Mouse (Mus musculus) MEL (cell line): ENCODE results near the gene Ace3. TPM values are rescaled to one million over a fixed set of nuclear protein-coding genes. Genes with fewer than 3 reads are reported as not detected.
A peak's percentile ranks its signal among the peaks of the same experiment; 100 is the strongest.

Experiments
- DNase-seq: peaks from one replicate; pipeline ENCODE4 v3.0.0; 2011; ENCODE audit warnings: low read depth, low spot score
- H3K27ac ChIP-seq: 2 replicates; pipeline ENCODE4 v1.5.1; 2012; ENCODE audit warnings: low read depth, mild to moderate bottlenecking, control low read depth, low read length, moderate library complexity; ENCODE audit not compliant: control insufficient read depth
- H3K27me3 ChIP-seq, 2 experiments: fragments of 150-350 bp in 1 of 2; sonication (generic) in 1 of 2; 2 replicates each; pipeline ENCODE4 v1.6.1; 2012; ENCODE audit warnings: low read length in 2 of 2, mild to moderate bottlenecking in 2 of 2, improper control_type of control experiment in 1 of 2, moderate library complexity in 1 of 2; ENCODE audit not compliant: insufficient read depth in 2 of 2, control insufficient read depth in 1 of 2
- H3K36me3 ChIP-seq, 2 experiments: 2 replicates each; pipeline ENCODE4 v1.6.1; 2012 to 2014; ENCODE audit warnings: low read length in 2 of 2, improper control_type of control experiment in 1 of 2, inconsistent platforms in 1 of 2, mild to moderate bottlenecking in 1 of 2; ENCODE audit not compliant: insufficient read depth in 2 of 2, control insufficient read depth in 1 of 2
- H3K4me1 ChIP-seq, 2 experiments: fragments of 150-350 bp in 1 of 2; sonication (generic) in 1 of 2; 2 replicates each; pipeline ENCODE4 v1.6.1; 2012; ENCODE audit warnings: low read length in 2 of 2, improper control_type of control experiment in 1 of 2, mild to moderate bottlenecking in 1 of 2; ENCODE audit not compliant: insufficient read depth in 2 of 2, control insufficient read depth in 1 of 2
- H3K4me3 ChIP-seq, 2 experiments: fragments of 150-350 bp in 1 of 2; sonication (generic) in 1 of 2; 2 replicates each; pipeline ENCODE4 v1.5.1; 2012; ENCODE audit warnings: low read depth in 2 of 2, low read length in 2 of 2, mild to moderate bottlenecking in 2 of 2, moderate library complexity in 2 of 2, control low read depth in 1 of 2, improper control_type of control experiment in 1 of 2; ENCODE audit not compliant: control insufficient read depth in 1 of 2, insufficient read depth in 1 of 2
- H3K79me2 ChIP-seq: 2 replicates; pipeline ENCODE4 v1.6.1; 2012; ENCODE audit warnings: mild to moderate bottlenecking, low read length, moderate library complexity; ENCODE audit not compliant: control insufficient read depth, poor library complexity, insufficient read depth
- H3K9ac ChIP-seq: 2 replicates; pipeline ENCODE4 v1.6.1; 2012; ENCODE audit warnings: low read depth, mild to moderate bottlenecking, control low read depth, low read length, moderate library complexity; ENCODE audit not compliant: control insufficient read depth, poor library complexity, severe bottlenecking
- H3K9me3 ChIP-seq: fragments of 150-350 bp; sonication (generic); replicated peaks from 2 replicates; pipeline ENCODE4 v1.6.1; 2012; ENCODE audit warnings: mild to moderate bottlenecking, low read length, improper control_type of control experiment, moderate library complexity; ENCODE audit not compliant: insufficient read depth
- CHD2 ChIP-seq: IDR thresholded peaks from 2 replicates; pipeline ENCODE4 v1.6.1; 2011; ENCODE audit warnings: low read length, improper control_type of control experiment
- CTCF ChIP-seq, 3 experiments: IDR thresholded peaks in 2 of 3; conservative IDR thresholded peaks in 1 of 3; 2 replicates each; pipeline ENCODE4 v1.5.1; 2011 to 2012; ENCODE audit warnings: low read length in 3 of 3, low read depth in 2 of 3, mild to moderate bottlenecking in 2 of 3, improper control_type of control experiment in 1 of 3, inconsistent platforms in 1 of 3, mixed read lengths in 1 of 3, moderate library complexity in 1 of 3; ENCODE audit not compliant: control insufficient read depth in 1 of 3, insufficient read depth in 1 of 3, poor library complexity in 1 of 3, severe bottlenecking in 1 of 3
- EP300 ChIP-seq, 2 experiments: IDR thresholded peaks; 2 replicates each; pipeline ENCODE4 v1.6.1; 2011; ENCODE audit warnings: improper control_type of control experiment in 2 of 2, low read length in 2 of 2, low read depth in 1 of 2, mild to moderate bottlenecking in 1 of 2
- GATA1 ChIP-seq: IDR thresholded peaks from 2 replicates; pipeline ENCODE4 v1.6.1; 2011; ENCODE audit warnings: low read depth, low read length, improper control_type of control experiment
- MXI1 ChIP-seq: IDR thresholded peaks from 2 replicates; pipeline ENCODE4 v1.6.1; 2011; ENCODE audit warnings: mild to moderate bottlenecking, low read depth, low read length, improper control_type of control experiment
- MYB ChIP-seq: IDR thresholded peaks from 2 replicates; pipeline ENCODE4 v1.6.1; 2011; ENCODE audit warnings: mild to moderate bottlenecking, low read depth, low read length, improper control_type of control experiment
- MYC ChIP-seq: IDR thresholded peaks from 2 replicates; pipeline ENCODE4 v1.6.1; 2011; ENCODE audit warnings: low read depth, mild to moderate bottlenecking, low read length, improper control_type of control experiment, moderate library complexity
- NELFE ChIP-seq: IDR thresholded peaks from 2 replicates; pipeline ENCODE4 v1.6.1; 2011; ENCODE audit warnings: low read depth, low read length, improper control_type of control experiment
- POLR2A ChIP-seq, 2 experiments: IDR thresholded peaks; 2 replicates each; pipeline ENCODE4 v1.6.1; 2011 to 2012; ENCODE audit warnings: low read length in 2 of 2, mild to moderate bottlenecking in 2 of 2, control low read depth in 1 of 2, improper control_type of control experiment in 1 of 2, low read depth in 1 of 2, moderate library complexity in 1 of 2; ENCODE audit not compliant: control insufficient read depth in 1 of 2, insufficient read depth in 1 of 2, poor library complexity in 1 of 2
- POLR2AphosphoS5 ChIP-seq: IDR thresholded peaks from 2 replicates; pipeline ENCODE4 v1.6.1; 2012; ENCODE audit warnings: low read depth, borderline replicate concordance, mild to moderate bottlenecking, inconsistent platforms, low read length, moderate library complexity, mixed read lengths
- RAD21 ChIP-seq: IDR thresholded peaks from 2 replicates; pipeline ENCODE4 v1.6.1; 2011; ENCODE audit warnings: mild to moderate bottlenecking, low read depth, low read length, improper control_type of control experiment
- SIN3A ChIP-seq: IDR thresholded peaks from 2 replicates; pipeline ENCODE4 v1.6.1; 2012; ENCODE audit warnings: low read length, improper control_type of control experiment, inconsistent platforms
- TBP ChIP-seq: IDR thresholded peaks from 2 replicates; pipeline ENCODE4 v1.8.0; 2011; ENCODE audit warnings: low read depth, low read length, improper control_type of control experiment
- USF1 ChIP-seq: IDR thresholded peaks from 2 replicates; pipeline ENCODE4 v1.6.1; 2014; ENCODE audit warnings: low read depth, mild to moderate bottlenecking, inconsistent platforms, low read length, improper control_type of control experiment, moderate library complexity
- USF2 ChIP-seq, 2 experiments: IDR thresholded peaks; 2 replicates each; pipeline ENCODE4 v1.6.1; 2011 to 2012; ENCODE audit warnings: improper control_type of control experiment in 2 of 2, low read length in 2 of 2, borderline replicate concordance in 1 of 2, inconsistent platforms in 1 of 2, low read depth in 1 of 2, mild to moderate bottlenecking in 1 of 2; ENCODE audit not compliant: insufficient read depth in 1 of 2
- ZKSCAN1 ChIP-seq: IDR thresholded peaks from 2 replicates; pipeline ENCODE4 v1.6.1; 2012; ENCODE audit warnings: low read depth, mild to moderate bottlenecking, inconsistent platforms, low read length, improper control_type of control experiment, moderate library complexity
- polyA plus RNA-seq, 2 experiments: library from polyadenylated mRNA; stranded (reverse) in 1 of 2; unstranded in 1 of 2; fragments of >175 nt in 1 of 2; fragments of >200 nt in 1 of 2; gene quantifications; 2 replicates each; pipeline versions ENCODE4 v1.2.1 to v1.2.4; 2012; ENCODE audit warnings: low replicate concordance in 2 of 2, low read depth in 1 of 2; ENCODE audit not compliant: insufficient read length in 2 of 2, insufficient read depth in 1 of 2, missing spikeins in 1 of 2
- total RNA-seq: library from RNA; depleted of rRNA; stranded (reverse); fragments of 300-350 nt; gene quantifications from 2 replicates; pipeline ENCODE4 v1.2.3, GENCODE M21; 2012

Gene Ace3
- total and polyA plus RNA-seq, 3 experiments = not detected

DNA sequence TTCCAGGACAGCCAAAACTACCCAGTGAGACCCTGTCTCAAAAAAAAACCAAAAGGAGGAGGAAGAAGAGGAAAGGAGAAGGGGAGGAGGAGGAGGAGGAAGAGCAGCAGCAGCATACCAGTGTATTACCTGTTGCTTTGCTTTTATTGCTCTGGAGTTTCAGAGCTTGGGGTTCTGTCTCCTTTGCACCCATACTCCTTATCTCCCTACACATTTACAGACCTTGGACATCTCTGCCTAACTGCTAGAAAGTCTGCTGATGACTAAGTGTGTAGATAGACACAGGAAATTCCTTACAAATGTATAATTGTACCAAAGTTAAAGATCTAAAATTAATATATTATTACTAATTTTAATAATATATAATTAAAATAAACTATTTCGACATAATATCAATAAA is 50.8 kb downstream of the Ace3 start:
- H3K27ac ChIP-seq = no peak overlapping the region
- H3K27me3 ChIP-seq = no peaks in the 10 kb centered on the region
- DNase-seq = no peak
- no peak overlapping the region for H3K9ac ChIP-seq
- H3K9me3 ChIP-seq = no peaks in the 10 kb centered on the region
- H3K4me3 ChIP-seq = no peak overlapping the region
- TF ChIP-seq CTCF (IDR thresholded peaks at IDR 0.05 in 2 of 3, conservative IDR thresholded peaks at IDR 0.05 in 1 of 3; ENCODE audit: control insufficient read depth in 1 of 3, insufficient read depth in 1 of 3, low read depth in 2 of 3, low read length in 3 of 3, poor library complexity in 1 of 3, severe bottlenecking in 1 of 3) (no peak), GATA1 (peak; percentile 60), EP300 (IDR thresholded peaks at IDR 0.05; ENCODE audit: low read depth in 1 of 2, low read length in 2 of 2) (peak; percentile 45 to 60)
- TF ChIP-seq, all 39 proteins: peak for 2
- H3K36me3 ChIP-seq = peaks cover 38 to 41% of the 10 kb centered on the region in 2 experiments
- H3K79me2 ChIP-seq = peaks cover 42% of the 10 kb centered on the region
- peaks cover 22 to 24% of the 10 kb centered on the region in 2 experiments for H3K4me1 ChIP-seq

DNA sequence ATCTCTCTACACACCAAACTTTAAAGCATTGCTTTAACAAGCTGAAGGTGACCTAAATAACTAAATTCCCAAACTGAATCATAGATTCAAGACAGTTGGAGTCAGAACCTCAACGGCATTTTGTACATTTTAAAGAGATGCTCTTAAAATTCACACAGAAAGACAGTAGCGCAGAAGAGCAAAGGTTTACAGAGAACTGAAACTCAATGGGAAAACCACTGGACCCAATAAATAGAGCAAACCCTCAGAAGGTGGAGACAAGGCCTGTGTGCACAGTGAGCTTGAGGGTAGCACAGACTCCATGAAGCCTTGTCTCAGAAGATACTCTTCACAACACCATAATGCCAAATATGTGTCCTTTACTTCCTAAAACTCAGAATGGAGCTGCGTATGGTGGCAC is 51.3 kb downstream of the Ace3 start:
- TF ChIP-seq MYC = no peak
- no peak for TF ChIP-seq NELFE
- TF ChIP-seq CHD2 = no peak
- TF ChIP-seq POLR2A (IDR thresholded peaks at IDR 0.05; ENCODE audit: control insufficient read depth in 1 of 2, insufficient read depth in 1 of 2, low read depth in 1 of 2, low read length in 2 of 2, poor library complexity in 1 of 2) = no peak
- no peak for TF ChIP-seq SIN3A
- no peak for TF ChIP-seq USF2 (IDR thresholded peaks at IDR 0.05; ENCODE audit: borderline replicate concordance in 1 of 2, insufficient read depth in 1 of 2, low read depth in 1 of 2, low read length in 2 of 2)
- no peak for TF ChIP-seq GATA1
- Histone ChIP-seq H3K79me2 (peaks cover 36% of the 10 kb centered on the region), H3K4me3 (no peak overlapping the region), H3K9ac (no peak overlapping the region), H3K4me1 (peaks cover 16 to 22% of the 10 kb centered on the region in 2 experiments), H3K27me3 (no peaks in the 10 kb centered on the region), H3K36me3 (peaks cover 35 to 44% of the 10 kb centered on the region in 2 experiments), H3K27ac (no peak overlapping the region), H3K9me3 (no peaks in the 10 kb centered on the region)
- no peak for DNase-seq

GRCm38 (mm10) chr11:106046584-106046983 is 52.1 kb downstream of the Ace3 start:
- Histone ChIP-seq H3K9ac (no peak overlapping the region), H3K27me3 (no peaks in the 10 kb centered on the region), H3K36me3 (peaks cover 31 to 49% of the 10 kb centered on the region in 2 experiments), H3K9me3 (no peaks in the 10 kb centered on the region), H3K79me2 (peaks cover 30% of the 10 kb centered on the region), H3K4me3 (no peak overlapping the region), H3K4me1 (peaks cover 16 to 18% of the 10 kb centered on the region in 2 experiments), H3K27ac (no peak overlapping the region)
- no peak for DNase-seq
- TF ChIP-seq USF1 (no peak), ZKSCAN1 (no peak), MYB (no peak), TBP (no peak), MXI1 (no peak), POLR2AphosphoS5 (no peak), RAD21 (no peak)
